Mouse (Mus musculus) layer of hippocampus, postnatal 14 days (tissue): ENCODE results near the gene Trim9. TPM values are rescaled to one million over a fixed set of nuclear protein-coding genes. Genes with fewer than 3 reads are reported as not detected.

Source experiments
- DNase-seq, 2 experiments: peaks; one replicate each; pipeline ENCODE4 v3.0.0; 2021 to 2022; ENCODE audit warnings: low spot score in 2 of 2, mixed read lengths in 1 of 2
- total RNA-seq, 2 experiments: library from RNA; stranded (reverse); gene quantifications; 2 replicates each; pipeline ENCODE4 v1.2.3; 2021

Gene Trim9
- total RNA-seq, 2 experiments from 2014 or later = 321 to 358 TPM

DNA sequence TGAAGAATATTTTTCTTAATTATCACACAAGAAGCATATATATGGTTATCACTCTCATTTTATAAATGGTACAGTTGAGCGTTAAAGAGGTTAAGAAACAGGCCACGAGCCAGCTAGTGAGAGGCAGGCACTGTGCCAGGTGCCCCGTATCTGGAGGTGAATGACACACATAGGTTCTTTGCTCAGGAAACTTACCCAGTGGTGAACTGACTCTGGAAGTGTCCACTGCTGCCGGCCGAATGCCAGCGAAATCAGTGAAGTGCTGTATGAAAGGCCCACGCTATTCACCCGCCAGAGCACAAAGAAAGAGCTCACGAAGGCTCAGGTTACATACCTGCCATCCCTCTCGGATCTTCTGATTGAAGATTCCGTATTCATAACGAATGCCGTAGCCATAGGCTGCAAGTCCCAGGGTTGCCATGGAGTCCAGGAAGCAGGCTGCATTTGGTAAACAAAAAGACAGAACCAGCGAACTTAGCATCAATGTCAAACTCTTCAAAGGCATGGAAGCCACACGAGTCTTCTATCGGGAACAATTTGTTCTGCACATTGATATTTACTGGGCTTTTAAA, 131.1 kb downstream of the Trim9 start:
- DNase-seq = no peak

DNA sequence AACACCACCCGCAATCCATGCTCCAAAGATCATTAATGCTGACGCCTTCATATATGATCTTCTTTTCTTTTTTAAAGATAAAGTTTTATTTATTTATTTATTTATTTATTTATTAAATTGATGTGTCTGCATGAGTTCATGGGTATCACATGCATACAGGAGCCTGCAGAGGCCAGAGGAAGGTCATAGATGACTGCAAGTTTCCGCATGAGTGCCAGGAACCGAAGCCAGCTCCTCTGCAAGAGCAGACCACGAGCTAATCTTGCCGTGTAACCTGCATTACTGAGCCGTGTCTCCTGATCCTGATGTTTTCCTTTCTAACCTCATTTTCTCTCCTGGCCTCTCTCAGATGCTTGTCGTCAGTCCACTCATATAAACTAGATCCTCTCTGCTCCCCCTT, 133.1 kb downstream of the Trim9 start:
- DNase-seq = no peak

DNA sequence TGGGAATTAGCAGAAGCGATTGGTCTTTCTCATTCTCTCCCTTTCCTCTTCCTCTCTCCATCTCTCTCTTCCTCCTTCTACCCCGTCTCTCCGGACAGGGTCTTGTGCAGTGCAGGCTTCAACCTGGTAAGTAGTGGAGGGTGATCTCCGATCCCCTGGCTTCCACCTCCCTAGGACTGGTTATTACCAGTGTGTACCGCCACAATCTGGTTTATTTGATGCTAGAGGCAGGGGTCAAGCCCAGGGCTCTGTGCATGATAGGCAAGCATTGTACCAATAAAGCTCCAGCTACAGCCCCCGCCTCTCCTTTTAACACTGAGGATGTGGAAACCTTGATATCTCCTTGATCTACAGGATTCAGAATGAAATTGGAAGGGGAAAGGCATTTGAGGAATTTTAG, 133.8 kb downstream of the Trim9 start:
- DNase-seq = no peak

DNA sequence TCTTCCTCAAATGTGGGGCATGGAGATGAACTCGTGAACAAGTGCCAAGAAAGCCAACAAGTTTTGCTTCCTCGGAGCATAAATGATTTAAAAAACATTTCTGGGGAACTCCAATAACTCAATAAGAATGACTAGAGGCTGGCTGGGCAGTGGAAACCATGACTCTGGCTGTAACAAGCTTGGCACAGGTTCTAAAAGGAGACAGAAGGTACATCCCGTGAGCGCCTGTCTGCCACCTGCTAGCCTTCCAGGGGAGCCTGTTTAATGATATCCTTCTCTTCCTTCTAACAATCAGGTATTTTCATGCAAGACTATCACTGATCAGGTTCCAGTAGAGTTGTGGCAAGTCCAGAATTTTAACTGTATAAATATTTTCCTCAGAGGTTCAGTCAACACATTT, 134.9 kb downstream of the Trim9 start:
- no peak for DNase-seq

DNA sequence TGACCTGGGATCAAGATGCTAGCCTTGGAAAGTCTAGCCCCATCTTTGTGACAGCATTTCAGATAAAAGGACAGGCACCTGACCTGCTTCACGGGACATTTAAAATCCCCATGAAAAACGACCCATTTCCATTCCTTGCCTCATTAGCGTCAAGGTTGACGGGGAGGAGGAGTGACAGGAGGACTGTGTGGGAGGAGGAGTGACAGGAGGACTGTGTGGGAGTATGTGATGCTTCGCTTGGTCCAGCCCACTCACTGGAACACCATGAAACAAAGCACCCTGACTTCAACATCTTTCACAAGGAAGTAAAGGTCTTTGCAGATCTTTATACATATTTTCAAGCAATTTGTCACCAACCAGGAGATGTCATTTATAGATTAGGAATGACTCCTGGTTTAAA, 139.2 kb downstream of the Trim9 start:
- no peak for DNase-seq

DNA sequence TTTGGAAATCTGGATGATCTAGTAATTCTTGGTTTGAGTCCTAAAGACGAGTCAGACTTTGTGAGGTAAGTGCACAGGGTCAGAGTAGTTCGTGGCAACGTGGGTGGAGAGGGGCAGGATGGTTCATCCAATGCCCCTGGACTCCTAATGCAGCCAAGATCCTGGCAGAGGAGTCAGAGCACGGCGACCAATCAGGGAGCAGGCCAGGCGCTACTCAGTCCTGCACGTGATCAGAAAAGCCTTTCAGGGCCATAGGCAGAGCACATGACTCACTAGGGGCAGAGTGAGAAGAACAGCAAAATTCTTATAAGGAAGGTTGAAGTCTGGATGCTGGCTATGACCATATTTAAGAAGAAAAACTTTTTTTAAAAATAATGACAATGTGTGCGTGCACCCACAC, 143.0 kb downstream of the Trim9 start:
- DNase-seq = no peak

DNA sequence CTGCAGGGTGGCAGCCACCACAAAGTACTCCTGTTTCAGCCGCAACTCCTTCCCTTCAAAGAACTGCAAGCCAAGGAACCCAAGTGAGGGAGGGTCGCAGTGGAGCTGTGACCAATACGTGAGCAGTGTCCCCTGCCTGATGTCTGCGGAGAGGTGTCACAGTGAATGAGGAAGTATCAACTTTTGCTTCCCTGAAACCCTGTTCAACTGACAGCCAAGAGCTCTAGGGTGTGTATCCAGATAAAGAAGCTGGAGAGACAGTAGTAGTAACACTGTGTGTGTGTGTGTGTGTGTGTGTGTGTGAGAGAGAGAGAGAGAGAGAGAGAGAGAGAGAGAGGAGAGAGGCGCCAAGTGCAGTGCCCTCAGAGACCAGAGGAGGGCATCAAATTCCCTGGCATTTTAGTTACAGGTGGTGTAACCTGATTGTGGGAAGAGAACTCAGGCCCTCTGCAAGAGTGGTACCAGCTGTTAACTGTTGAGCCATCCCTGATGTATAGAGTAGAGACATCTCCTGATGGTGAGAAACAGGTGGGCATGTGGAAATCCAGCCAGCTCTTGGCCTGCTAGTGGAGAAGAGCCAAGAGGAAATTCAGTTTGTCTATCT, 145.4 kb downstream of the Trim9 start:
- DNase-seq = no peak

DNA sequence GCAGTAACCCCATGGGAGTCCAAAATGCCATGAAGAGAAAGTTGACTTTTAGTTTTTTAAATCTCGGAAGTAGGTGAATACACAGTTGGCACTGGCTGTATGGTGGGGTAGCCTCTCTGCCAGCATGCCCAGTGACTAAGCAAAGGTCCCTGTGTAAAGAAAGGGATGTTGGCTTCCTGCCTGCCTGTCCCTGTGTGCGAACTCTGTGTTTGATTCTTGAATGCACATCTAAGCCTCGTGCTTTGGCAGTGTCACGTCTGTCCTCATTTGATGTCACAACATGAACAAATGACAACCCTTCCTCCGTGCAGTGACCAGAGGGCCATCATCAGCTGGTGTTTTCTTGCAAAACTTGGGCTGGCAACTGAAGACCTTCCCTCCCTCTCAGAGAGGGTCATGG, 151.1 kb downstream of the Trim9 start:
- no peak for DNase-seq

- DNase-seq = no peak
Measured at GRCm38 (mm10) chr12:70195426-70195825, 152.0 kb downstream of the Trim9 start.

Other genes with a start within 250 kb of the Trim9 start
- 10 to 100 TPM; 55.1 to 55.9 TPM for gene Nin, start 233.9 kb downstream of the Trim9 start, total RNA-seq
- gene Abhd12b, start 193.5 kb downstream of the Trim9 start, total RNA-seq = not detected
- gene Pygl, start 116.1 kb downstream of the Trim9 start, total RNA-seq = 1 to 10 TPM; 3.2 to 5.4 TPM
- 10 to 100 TPM; 35.4 to 36.1 TPM for gene Tmx1, start 105.5 kb upstream of the Trim9 start, total RNA-seq